Mouse (Mus musculus): ENCODE data around the gene Asb16.

GRCm38 (mm10) chr11:102277754-102278153 is 9.2 kb downstream of the Asb16 start:
- no peak for TF ChIP-seq CTCF (conservative IDR thresholded peaks at IDR 0.05; ENCODE audit: insufficient read depth, insufficient read length, low read depth, low read length)
- TF ChIP-seq POLR2A (IDR thresholded peaks at IDR 0.05; ENCODE audit: low read depth, low read length), result no peak
